Mouse (Mus musculus) G1E-ER4 (cell line): Measurements from ENCODE around the gene Ppard. TPM values are rescaled to one million over a fixed set of nuclear protein-coding genes. Genes with fewer than 3 reads are reported as not detected.
A peak's percentile ranks its signal among the peaks of the same experiment; 100 is the strongest.

Source experiments
- GATA1 ChIP-seq: IDR thresholded peaks from one replicate; pipeline ENCODE4 v1.8.0; 2012; ENCODE audit warnings: low read length, inconsistent platforms
- polyA plus RNA-seq: library from polyadenylated mRNA; stranded (reverse); fragments of >175 nt; gene quantifications from 2 replicates; pipeline ENCODE4 v1.2.3, GENCODE M21; 2012

The Ppard gene
- polyA plus RNA-seq, 1 experiment, result 61.9 TPM

DNA sequence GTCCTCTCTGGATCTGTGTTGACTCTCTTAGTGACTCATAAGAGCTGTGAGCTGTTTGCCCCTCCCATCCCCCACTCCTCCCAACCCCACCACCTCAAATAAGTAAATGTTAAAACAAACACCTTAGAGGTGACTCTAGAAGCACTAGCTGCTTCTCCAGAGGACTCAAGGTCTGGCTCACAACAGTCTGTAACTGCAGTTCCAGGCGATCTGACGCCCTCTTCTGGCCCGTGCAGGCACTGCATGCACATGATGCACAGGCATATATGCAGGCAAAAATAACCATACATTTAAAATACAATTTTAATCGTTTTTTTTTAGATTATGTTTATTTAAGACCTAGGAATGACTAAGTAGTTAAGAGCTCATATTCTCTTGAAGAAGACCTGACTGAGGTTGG, 19.3 kb upstream of the Ppard start:
- TF ChIP-seq GATA1, result no peak

GRCm38 (mm10) chr17:28216791-28217190, 15.7 kb upstream of the Ppard start:
- TF ChIP-seq GATA1, result no peak

DNA sequence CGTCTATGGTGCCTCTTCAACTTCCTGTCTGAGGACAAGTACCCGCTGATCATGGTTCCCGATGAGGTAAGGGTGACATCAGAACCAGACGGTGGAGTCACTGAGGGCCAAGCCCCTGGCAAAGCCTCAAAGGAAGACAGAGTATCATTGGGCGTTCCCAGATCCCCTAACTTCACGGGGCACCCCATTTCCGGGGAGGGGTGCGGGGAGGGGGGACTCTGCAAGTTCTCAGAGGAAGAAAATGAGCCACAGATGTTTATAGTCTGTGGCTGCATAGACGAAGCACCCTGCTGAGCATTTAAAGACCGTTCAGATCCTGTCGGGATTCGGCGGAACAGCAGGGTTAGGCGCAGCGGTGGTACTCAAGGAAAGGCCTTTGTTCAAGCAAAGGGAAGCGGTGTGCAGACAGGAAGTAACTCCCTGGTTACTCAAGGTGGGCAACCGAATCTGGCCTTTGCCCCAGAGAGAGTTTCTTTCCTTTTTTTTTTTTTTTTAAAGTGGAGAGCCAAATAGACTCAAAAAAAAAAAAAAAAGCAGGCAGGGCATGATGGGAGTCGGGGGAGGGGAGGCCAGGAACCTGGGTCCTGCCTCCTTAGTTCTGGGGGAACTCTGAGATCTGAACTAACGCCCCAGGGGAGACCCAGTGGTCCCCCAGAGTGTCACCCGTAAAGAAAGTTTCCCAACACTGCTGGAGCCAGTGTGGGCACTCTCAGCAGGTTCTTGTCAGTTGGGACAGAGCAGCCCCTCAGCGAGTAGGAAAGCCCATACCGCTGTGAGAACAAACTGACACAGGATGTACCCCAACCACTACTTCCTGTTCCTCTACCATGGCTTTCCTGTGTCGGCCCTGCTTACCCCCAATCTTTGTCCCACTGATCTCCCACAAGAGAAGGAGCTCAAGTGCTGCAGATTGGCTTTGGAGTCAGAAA, 14.5 kb upstream of the Ppard start:
- TF ChIP-seq GATA1, result no peak

GRCm38 (mm10) chr17:28223561-28224391, 8.7 kb upstream of the Ppard start:
- no peak for TF ChIP-seq GATA1

DNA sequence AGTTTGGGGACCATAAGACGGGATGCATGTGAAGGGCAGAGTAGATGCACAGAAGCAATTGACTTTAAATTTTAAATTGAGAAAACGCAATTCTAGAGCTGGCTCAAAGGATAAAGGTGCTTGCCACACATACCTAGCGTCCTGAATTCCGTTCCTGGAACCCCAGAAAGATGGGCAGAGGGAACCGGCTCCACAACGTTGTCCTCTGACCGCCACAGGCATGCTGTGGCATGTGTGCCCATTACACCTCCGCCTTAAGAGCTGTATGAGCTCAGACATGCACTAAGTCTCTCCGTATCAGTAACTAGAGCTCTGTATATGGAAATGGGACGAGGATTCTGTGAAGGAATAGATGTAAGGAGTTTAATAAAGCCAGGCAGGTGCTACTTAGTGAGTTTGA, 7.9 kb upstream of the Ppard start:
- TF ChIP-seq GATA1, result no peak

GRCm38 (mm10) chr17:28226014-28226413, 6.5 kb upstream of the Ppard start:
- TF ChIP-seq GATA1, result no peak

DNA sequence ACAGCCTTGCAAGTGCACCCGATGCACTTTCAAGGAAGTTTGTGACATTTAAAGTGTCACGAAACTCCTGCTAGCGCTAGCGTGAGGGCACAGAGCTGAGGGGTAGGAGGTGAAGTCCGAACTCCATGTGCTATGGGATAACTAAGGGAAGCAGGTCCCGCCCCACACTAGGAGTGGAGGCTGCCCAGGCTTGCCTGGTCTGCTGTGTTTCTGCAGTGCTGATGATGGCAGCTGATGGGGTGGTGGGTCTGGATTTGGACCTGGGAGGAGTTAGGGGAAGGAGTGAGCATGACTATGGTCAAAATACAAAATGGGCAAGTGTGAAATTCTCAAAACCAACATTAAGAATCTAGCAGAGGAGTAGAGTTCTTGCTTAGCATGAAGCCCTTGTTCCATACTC, 2.0 kb upstream of the Ppard start:
- no peak for TF ChIP-seq GATA1

GRCm38 (mm10) chr17:28231026-28231736, 1.3 kb upstream of the Ppard start:
- TF ChIP-seq GATA1, result no peak

DNA sequence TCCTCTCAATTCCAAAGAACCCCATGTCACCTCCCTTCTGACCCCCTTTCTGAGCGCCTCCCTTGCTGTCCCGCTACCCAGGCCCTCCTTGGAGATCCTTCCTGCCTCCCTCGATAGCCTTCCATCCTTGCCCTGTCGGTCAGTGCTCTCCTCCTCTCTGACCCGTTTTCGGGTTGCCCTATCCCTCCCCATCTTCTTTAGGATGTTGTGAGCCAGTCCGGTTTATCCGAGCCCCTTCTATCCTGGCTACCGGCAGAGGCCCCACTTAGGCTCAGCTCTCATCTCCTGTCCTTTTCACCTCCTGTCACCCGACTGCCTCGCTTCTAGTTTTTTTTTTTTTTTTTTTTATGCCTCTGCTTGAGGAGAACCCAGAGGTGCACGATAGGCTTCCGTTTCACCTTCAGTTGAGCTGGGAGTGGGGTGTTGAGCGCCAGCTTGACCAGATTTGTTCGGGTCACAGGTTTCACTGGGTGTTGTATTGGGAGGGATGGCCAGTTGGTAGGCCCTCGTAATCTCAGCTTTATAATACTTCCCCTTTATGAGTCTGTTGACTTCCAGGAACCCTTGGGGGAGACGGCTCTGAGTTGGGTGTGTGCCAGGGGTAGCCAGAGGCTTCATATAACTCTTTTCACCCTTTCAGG, 711 bp downstream of the Ppard start:
- no peak for TF ChIP-seq GATA1

- no peak for TF ChIP-seq GATA1
These were observed 2.1 kb downstream of the Ppard start for GRCm38 (mm10) chr17:28234641-28235040.

- no peak for TF ChIP-seq GATA1
These were observed 3.6 kb downstream of the Ppard start for GRCm38 (mm10) chr17:28235982-28236635.

DNA sequence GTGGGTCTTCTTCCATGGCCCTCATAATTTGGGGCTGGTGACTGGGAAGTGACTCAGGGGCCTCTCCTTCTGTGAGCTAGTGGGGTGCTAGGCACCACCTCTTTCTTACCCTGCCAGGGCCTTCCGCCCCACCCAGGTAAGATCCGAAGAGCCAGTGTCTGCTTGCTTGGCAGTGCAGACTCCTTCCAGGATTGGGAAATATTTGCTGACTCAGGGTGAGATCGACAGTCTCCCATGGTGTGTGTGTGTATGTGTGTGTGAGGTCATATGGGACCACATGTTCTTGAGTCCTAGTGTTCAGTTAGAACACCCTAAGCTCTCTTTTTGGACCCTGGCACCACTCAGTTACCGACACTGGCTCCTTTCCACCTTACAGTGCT, 4.1 kb downstream of the Ppard start:
- no peak for TF ChIP-seq GATA1

DNA sequence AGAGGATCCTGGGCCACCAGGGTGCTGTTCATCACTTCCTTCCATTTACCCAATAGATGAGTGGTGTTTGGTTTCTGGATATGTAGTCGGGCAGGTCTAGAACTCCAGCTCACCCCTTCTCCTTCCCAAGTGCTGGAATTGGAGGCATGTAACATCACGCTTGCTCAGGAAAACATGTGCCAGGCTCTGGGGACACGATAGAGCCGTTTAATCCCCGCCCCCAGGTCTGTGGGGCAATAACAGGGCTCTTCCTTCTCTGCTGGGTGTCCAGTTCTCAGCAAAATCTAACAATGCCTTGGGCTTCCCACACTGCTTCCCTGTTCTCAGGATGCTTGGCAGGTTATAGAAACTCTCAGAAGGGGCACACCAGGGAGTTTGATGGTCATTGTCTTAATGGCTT, 4.9 kb downstream of the Ppard start:
- TF ChIP-seq GATA1, result no peak

DNA sequence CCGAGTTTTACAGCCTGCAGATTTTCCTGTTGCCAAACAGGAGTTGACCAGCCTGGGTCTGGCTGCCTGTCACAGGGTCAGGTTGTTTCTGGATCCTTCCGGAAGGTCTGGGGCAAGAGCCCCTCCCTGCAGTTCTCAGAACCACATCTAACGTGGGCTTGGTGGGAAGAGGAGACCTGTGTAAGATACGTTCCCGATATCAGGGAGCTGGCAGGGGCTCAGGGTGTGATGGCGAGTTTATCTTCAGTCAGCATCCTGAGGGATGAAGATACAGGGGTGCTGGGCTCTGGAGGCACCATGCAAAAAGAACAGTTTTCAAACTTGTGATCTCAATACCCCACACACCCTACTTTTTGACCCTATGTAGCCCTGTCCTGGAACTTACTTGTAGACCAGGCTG, 5.4 kb downstream of the Ppard start:
- peak; percentile 23 for TF ChIP-seq GATA1

DNA sequence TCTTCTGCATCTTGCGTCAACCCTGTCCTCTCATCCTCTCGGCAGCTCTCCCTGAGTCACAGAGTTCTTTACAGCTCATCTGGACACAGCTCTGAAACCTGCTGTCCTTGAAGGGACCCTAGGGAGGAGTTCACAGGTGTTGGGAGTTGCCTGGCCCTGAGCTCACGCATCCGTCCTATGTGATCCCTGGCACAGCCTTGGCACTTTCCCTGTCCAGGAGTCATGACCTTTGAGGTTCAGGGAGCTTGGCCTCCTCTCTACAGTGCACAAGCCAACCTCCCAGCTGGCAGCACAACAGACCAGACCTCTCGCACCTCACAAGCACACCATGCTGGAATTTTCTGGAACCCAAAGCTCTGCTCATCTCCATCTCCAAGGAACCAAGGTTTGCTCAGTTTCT, 8.3 kb downstream of the Ppard start:
- no peak for TF ChIP-seq GATA1
